Mouse (Mus musculus): Measurements from ENCODE around the gene Gli3. TPM values are rescaled to one million over a fixed set of nuclear protein-coding genes. Genes with fewer than 3 reads are reported as not detected.

Gli3 gene
- polyA plus RNA-seq, 1 experiment from 2014 or later: 50.0 TPM

- no peak overlapping the region for H3K4me2 ChIP-seq
- peaks cover 93% of the 10 kb centered on the region for H3K36me3 ChIP-seq
- ATAC-seq (ENCODE audit: insufficient number of reproducible peaks, insufficient read depth, low FRiP score, low TSS enrichment, low read depth): no peak
- 92% methylated on average over 10 of the region's 10 CpGs for WGBS
- H3K27me3 ChIP-seq: no peaks in the 10 kb centered on the region
- no peaks in the 10 kb centered on the region for H3K4me1 ChIP-seq (replicated peaks)
- no peak overlapping the region for H3K27ac ChIP-seq
- H3K9ac ChIP-seq (replicated peaks): no peak overlapping the region
- H3K9me3 ChIP-seq: no peaks in the 10 kb centered on the region
- H3K4me3 ChIP-seq (replicated peaks): no peak overlapping the region
Observed at GRCm38 (mm10) chr13:15724723-15725122, 261.7 kb downstream of the Gli3 start.

DNA sequence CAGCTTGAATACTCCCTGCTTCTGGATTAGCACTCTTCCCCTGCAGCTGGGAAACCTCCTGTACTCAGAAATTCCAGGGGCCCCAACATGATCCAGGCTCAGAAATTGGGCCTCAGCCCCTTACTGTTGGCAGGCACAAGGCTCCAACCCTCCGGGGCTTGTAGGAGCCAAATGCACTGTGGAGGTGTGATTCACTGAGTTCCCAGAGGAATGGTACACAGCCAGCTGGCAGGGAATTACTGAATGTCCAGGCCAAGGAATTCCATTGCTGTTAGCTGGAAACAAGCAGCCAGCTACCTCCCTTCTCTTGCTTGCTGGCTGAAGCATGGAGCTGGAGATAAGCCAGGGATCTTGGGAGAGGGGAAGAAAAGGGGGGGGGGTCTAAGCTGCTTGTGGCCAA, 278.7 kb downstream of the Gli3 start:
- H3K4me2 ChIP-seq: no peak overlapping the region
- no peaks in the 10 kb centered on the region for H3K27me3 ChIP-seq
- 36% methylated on average over 1 of the region's 1 CpGs for WGBS

DNA sequence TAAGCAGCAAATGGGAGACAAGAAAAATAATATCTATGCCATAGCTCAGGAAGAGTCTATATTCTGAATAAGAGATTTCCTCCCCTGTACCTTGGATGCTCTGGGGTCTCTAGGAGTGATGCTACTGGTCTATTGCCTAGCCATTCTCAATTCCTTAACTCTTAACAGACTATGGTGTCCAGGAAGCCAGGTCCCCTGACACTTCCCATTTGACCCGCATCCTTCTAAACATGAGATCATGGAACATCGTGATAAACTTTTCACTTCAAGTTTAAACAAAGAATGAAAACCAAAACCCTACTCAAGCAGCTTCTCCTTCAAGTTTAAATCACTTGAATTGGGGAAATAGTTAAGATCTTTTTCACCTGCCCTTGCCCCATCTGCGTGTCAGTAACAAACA, 279.3 kb downstream of the Gli3 start:
- ATAC-seq (ENCODE audit: insufficient number of reproducible peaks, insufficient read depth, low FRiP score, low TSS enrichment, low read depth): no peak
- Histone ChIP-seq H3K9ac (replicated peaks) (no peak overlapping the region), H3K9me3 (peaks cover 13% of the 10 kb centered on the region; the same call in 1 of the 2 replicates), H3K27ac (no peak overlapping the region), H3K27me3 (no peaks in the 10 kb centered on the region), H3K36me3 (no peaks in the 10 kb centered on the region), H3K4me2 (no peak overlapping the region), H3K4me1 (replicated peaks) (peaks cover 7% of the 10 kb centered on the region), H3K4me3 (replicated peaks) (no peak overlapping the region)
- 93% methylated on average over 3 of the region's 3 CpGs for WGBS

More for the DNA sequence above, 278.7 kb downstream of the Gli3 start:
- Histone ChIP-seq H3K27ac (peak overlapping the region; percentile 59), H3K9ac (replicated peaks) (no peak overlapping the region), H3K4me3 (replicated peaks) (no peak overlapping the region), H3K4me1 (replicated peaks) (peaks cover 7% of the 10 kb centered on the region), H3K9me3 (peaks cover 9% of the 10 kb centered on the region; the same call in 1 of the 2 replicates), H3K36me3 (no peaks in the 10 kb centered on the region)
- 0 out of 2 replicates have a peak, but pooled peaks have one; percentile 71 for ATAC-seq (ENCODE audit: insufficient number of reproducible peaks, insufficient read depth, low FRiP score, low TSS enrichment, low read depth)

GRCm38 (mm10) chr13:15742777-15743176, 279.7 kb downstream of the Gli3 start:
- H3K4me3 ChIP-seq (replicated peaks): no peak overlapping the region
- H3K27ac ChIP-seq: no peak overlapping the region
- peaks cover 14% of the 10 kb centered on the region; the same call in 1 of the 2 replicates for H3K9me3 ChIP-seq
- WGBS: 69% methylated on average over 4 of the region's 4 CpGs
- no peaks in the 10 kb centered on the region for H3K27me3 ChIP-seq
- no peak for ATAC-seq (ENCODE audit: insufficient number of reproducible peaks, insufficient read depth, low FRiP score, low TSS enrichment, low read depth)
- H3K4me2 ChIP-seq: no peak overlapping the region
- no peak overlapping the region for H3K9ac ChIP-seq (replicated peaks)
- H3K4me1 ChIP-seq (replicated peaks): peaks cover 7% of the 10 kb centered on the region
- no peaks in the 10 kb centered on the region for H3K36me3 ChIP-seq

GRCm38 (mm10) chr13:15758835-15759632, 296.0 kb downstream of the Gli3 start:
- peak overlapping the region; percentile 43 for H3K4me3 ChIP-seq (replicated peaks)
- peaks cover 7% of the 10 kb centered on the region for H3K4me1 ChIP-seq (replicated peaks)
- peak; percentile 77 for ATAC-seq (ENCODE audit: insufficient number of reproducible peaks, insufficient read depth, low FRiP score, low TSS enrichment, low read depth)
- H3K9ac ChIP-seq (replicated peaks): peak overlapping the region; percentile 62
- H3K9me3 ChIP-seq: no peaks in the 10 kb centered on the region
- 5% methylated on average over 38 of the region's 38 CpGs for WGBS
- H3K36me3 ChIP-seq: no peaks in the 10 kb centered on the region
- H3K27me3 ChIP-seq: no peaks in the 10 kb centered on the region
- no peak overlapping the region for H3K27ac ChIP-seq
- peak overlapping the region; percentile 69 for H3K4me2 ChIP-seq

GRCm38 (mm10) chr13:15759633-15760441, 296.8 kb downstream of the Gli3 start:
- H3K27me3 ChIP-seq: no peaks in the 10 kb centered on the region
- H3K27ac ChIP-seq: no peak overlapping the region
- H3K4me1 ChIP-seq (replicated peaks): peaks cover 7% of the 10 kb centered on the region
- H3K4me3 ChIP-seq (replicated peaks): peak overlapping the region; percentile 43
- H3K36me3 ChIP-seq: no peaks in the 10 kb centered on the region
- peak overlapping the region; percentile 69 for H3K4me2 ChIP-seq
- H3K9me3 ChIP-seq: no peaks in the 10 kb centered on the region
- no peak for ATAC-seq (ENCODE audit: insufficient number of reproducible peaks, insufficient read depth, low FRiP score, low TSS enrichment, low read depth)
- 30% methylated on average over 10 of the region's 10 CpGs for WGBS
- peak overlapping the region; percentile 62; the same call in 1 of the 2 replicates for H3K9ac ChIP-seq (replicated peaks)

DNA sequence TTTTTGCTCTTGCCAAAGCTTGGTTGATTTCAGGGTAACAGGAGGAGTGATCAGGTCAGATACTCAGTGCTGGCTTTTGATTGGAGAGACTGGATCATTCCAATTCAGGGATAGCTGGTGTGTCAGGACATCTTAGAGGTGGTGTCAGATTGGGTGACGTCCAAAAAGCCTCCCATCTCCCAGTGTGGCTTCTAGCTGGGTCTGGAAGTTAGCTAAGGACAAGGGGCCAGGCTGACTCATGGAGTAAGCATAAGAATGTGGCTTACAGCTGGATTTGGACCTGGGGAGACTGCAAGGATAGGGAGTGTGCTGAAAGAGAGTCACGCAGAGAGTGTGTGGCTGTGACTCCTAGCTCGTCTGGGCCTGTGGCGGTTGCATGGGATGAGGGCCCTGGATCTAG, 299.3 kb downstream of the Gli3 start:
- H3K4me2 ChIP-seq: no peak overlapping the region
- no peak overlapping the region for H3K9ac ChIP-seq (replicated peaks)
- H3K27me3 ChIP-seq: no peaks in the 10 kb centered on the region
- H3K4me3 ChIP-seq (replicated peaks): no peak overlapping the region
- peaks cover 7% of the 10 kb centered on the region for H3K4me1 ChIP-seq (replicated peaks)
- H3K36me3 ChIP-seq: no peaks in the 10 kb centered on the region
- no peak overlapping the region for H3K27ac ChIP-seq
- ATAC-seq (ENCODE audit: insufficient number of reproducible peaks, insufficient read depth, low FRiP score, low TSS enrichment, low read depth): no peak
- H3K9me3 ChIP-seq: no peaks in the 10 kb centered on the region
- 83% methylated on average over 4 of the region's 4 CpGs for WGBS

DNA sequence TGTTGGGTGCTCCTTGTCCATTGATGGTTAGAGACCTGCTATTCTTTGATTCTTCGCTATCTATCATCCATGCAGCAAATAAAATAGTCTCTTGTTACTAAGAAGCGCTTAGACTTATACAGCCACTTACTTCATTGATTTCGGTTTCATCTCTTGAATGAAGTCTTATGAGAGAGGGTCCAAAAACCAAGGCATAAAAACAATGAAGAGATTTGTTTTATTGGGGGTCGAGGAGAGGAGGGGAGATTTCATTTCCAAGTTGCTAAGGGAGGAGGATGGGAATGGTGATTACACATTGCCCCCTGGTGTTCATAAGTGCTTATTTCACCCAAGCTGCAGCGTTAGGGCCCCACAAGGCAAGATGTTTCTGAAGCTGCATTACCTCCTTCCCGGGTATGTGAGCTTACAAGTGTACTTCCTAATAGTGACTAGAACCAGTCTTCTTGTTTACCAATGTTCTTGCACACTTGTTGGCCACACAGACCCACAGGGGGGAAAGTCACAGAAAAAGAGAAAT, 299.9 kb downstream of the Gli3 start:
- Histone ChIP-seq H3K36me3 (no peaks in the 10 kb centered on the region), H3K9ac (replicated peaks) (no peak overlapping the region), H3K9me3 (no peaks in the 10 kb centered on the region), H3K27ac (no peak overlapping the region), H3K4me3 (replicated peaks) (no peak overlapping the region), H3K4me1 (replicated peaks) (peaks cover 7% of the 10 kb centered on the region), H3K4me2 (no peak overlapping the region), H3K27me3 (no peaks in the 10 kb centered on the region)
- no peak; the same call in 1 of the 2 replicates for ATAC-seq (ENCODE audit: insufficient number of reproducible peaks, insufficient read depth, low FRiP score, low TSS enrichment, low read depth)
- 48% methylated on average over 6 of the region's 6 CpGs for WGBS

DNA sequence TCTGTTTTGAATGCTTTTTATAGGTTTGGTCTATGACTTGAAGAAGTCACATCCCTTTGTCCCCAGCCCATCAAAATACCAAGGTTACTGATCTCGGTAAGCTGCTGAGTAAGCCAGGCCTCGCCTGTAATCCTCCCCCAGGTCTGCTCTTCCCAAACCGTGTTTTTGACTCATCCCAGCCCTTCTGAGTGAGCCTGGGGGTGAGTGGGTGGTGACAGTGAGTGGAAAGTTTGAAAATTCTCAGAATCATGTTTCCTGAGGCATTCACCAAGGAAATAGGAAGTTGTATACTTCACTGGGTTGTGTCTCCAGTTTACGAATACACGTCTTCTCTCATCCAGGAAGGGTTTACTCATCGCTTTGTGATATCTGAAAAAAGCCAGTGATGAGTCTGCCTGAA, 314.6 kb downstream of the Gli3 start:
- no peak overlapping the region for H3K4me3 ChIP-seq (replicated peaks)
- H3K27me3 ChIP-seq: no peaks in the 10 kb centered on the region
- H3K27ac ChIP-seq: no peak overlapping the region
- H3K9ac ChIP-seq (replicated peaks): no peak overlapping the region
- H3K9me3 ChIP-seq: 0 out of 2 replicates have a peak, but pooled peaks cover 2% of the 10 kb centered on the region
- 82% methylated on average over 6 of the region's 6 CpGs for WGBS
- H3K4me2 ChIP-seq: no peak overlapping the region
- no peaks in the 10 kb centered on the region for H3K36me3 ChIP-seq
- H3K4me1 ChIP-seq (replicated peaks): no peaks in the 10 kb centered on the region
- no peak for ATAC-seq (ENCODE audit: insufficient number of reproducible peaks, insufficient read depth, low FRiP score, low TSS enrichment, low read depth)

All from limb, embryonic 12.5 days (tissue).